Mouse (Mus musculus) liver, embryonic 15.5 days (tissue): ENCODE measurements around the gene Pold1. TPM values are rescaled to one million over a fixed set of nuclear protein-coding genes. Genes with fewer than 3 reads are reported as not detected.

Experiments
- ATAC-seq: fragments of 200-750 bp; cut with Nextera tagmentation; 2 replicates; pipeline ENCODE4 v1.8.0; 2017; ENCODE audit warnings: moderate number of reproducible peaks, mild to moderate bottlenecking, moderate library complexity; ENCODE audit not compliant: insufficient read depth
- H3K27ac ChIP-seq: fragments of 300-500 bp; sonication (generic); replicated peaks from 2 replicates; pipeline ENCODE4 v1.5.1; 2015; ENCODE audit warnings: mild to moderate bottlenecking, inconsistent platforms
- H3K27me3 ChIP-seq: fragments of 300-500 bp; sonication (generic); 2 replicates; pipeline ENCODE4 v1.6.1; 2015; ENCODE audit warnings: mild to moderate bottlenecking, inconsistent platforms
- H3K36me3 ChIP-seq: fragments of 300-500 bp; sonication (generic); replicated peaks from 2 replicates; pipeline ENCODE4 v1.6.1; 2015; ENCODE audit warnings: moderate library complexity, mild to moderate bottlenecking, inconsistent platforms
- H3K4me1 ChIP-seq: fragments of 300-500 bp; sonication (generic); replicated peaks from 2 replicates; pipeline ENCODE4 v1.6.1; 2015; ENCODE audit warnings: inconsistent platforms
- H3K4me2 ChIP-seq: fragments of 300-500 bp; sonication (generic); 2 replicates; pipeline ENCODE4 v1.6.1; 2015; ENCODE audit warnings: moderate library complexity, mild to moderate bottlenecking, inconsistent platforms
- H3K4me3 ChIP-seq: fragments of 300-500 bp; sonication (generic); replicated peaks from 2 replicates; pipeline ENCODE4 v1.5.1; 2015; ENCODE audit warnings: mild to moderate bottlenecking, inconsistent platforms
- H3K9ac ChIP-seq: fragments of 300-500 bp; sonication (generic); 2 replicates; pipeline ENCODE4 v1.6.1; 2015; ENCODE audit warnings: moderate library complexity, mild to moderate bottlenecking, inconsistent platforms
- H3K9me3 ChIP-seq: fragments of 300-500 bp; sonication (generic); replicated peaks from 2 replicates; pipeline ENCODE4 v1.6.1; 2016; ENCODE audit warnings: inconsistent platforms
- WGBS: fragments of 180-500 bp; shearing (Covaris S2); methylation state at CpG from one replicate; pipeline ENCODE4 v1.1.7; 2015; ENCODE audit warnings: mixed read lengths; ENCODE audit not compliant: insufficient replicate concordance; 5-methylcytosine and 5-hydroxymethylcytosine counted together
- polyA plus RNA-seq: library from polyadenylated mRNA; unstranded; fragments of >200 nt; fragmentation: Nextera tagmentation; extraction: Ambion mirVana; gene quantifications from 2 replicates; pipeline ENCODE4 v1.2.1, GENCODE M21; 2015

Gene Pold1
- polyA plus RNA-seq, 1 experiment from 2014 or later = 51.9 TPM

DNA sequence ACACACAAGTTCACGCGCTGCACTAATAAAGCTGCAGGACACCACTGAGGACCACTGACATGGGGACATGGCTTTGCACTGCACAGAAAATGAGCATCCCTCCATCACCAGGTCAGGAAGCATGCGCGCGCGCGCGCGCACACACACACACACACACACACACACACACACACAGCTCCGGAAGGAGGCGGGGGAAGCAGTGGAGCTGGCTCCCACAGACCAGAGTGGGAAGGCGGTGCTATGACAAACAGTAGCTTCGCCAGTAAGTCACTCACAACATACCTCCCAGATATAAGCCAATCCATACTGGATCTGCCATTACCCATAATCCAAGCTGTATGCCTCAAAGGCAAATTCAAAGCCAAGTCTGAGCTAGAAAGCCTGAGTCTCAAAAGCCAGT is 1.6 kb downstream of the Pold1 start:
- Histone ChIP-seq H3K27ac (no peak overlapping the region; the same call in 1 of the 2 replicates), H3K4me2 (peak overlapping the region; percentile 88), H3K4me1 (peaks cover 23% of the 10 kb centered on the region), H3K27me3 (no peaks in the 10 kb centered on the region), H3K9ac (peak overlapping the region; percentile 73), H3K4me3 (peak overlapping the region; percentile 75), H3K36me3 (peaks cover 68% of the 10 kb centered on the region), H3K9me3 (no peaks in the 10 kb centered on the region)
- 89% methylated on average over 13 of the region's 13 CpGs for WGBS
- ATAC-seq = no peak

DNA sequence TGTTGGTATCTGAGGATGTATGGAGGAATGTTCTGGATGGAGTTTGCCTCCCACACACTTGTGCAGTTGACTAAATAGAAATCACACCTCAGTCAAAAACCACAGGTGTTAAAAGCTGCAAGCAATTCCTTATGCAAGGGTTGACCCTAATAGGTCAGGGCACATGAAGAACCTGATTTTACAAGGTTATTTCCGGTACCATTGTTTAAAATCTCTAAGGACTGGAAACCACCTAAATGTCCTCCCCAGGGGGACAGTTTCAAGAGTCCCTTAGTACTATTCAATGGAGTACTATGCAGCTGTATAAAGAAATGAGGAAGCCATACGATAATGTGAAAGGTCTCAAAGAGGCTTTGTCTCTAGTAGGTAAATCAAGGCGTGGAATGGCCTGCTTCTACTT is 2.4 kb downstream of the Pold1 start:
- Histone ChIP-seq H3K27me3 (no peaks in the 10 kb centered on the region), H3K4me3 (no peak overlapping the region), H3K4me2 (no peak overlapping the region), H3K9ac (no peak overlapping the region), H3K4me1 (peaks cover 23% of the 10 kb centered on the region), H3K9me3 (no peaks in the 10 kb centered on the region), H3K36me3 (peaks cover 68% of the 10 kb centered on the region), H3K27ac (no peak overlapping the region)
- ATAC-seq = no peak
- WGBS = 92% methylated on average over 3 of the region's 3 CpGs

DNA sequence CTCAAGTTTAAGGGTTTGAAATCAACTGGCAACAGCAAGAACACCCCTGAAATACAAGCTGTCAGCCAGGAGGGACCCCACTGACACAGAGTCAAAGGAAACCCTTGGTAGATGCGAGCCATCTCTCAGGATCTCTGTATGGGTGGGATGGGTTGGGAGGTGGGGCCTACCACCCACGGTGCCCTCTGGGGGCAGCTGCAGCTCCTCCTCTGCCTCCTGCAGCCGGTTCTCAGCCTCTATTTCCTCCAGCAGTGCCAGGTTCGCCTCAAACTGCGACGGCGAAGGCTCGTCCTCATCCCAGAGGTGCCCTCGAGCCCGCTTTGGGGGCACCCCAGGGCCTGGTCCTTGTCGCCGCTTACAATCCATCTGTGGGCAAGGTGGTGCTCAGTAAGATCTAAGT is 5.6 kb downstream of the Pold1 start:
- peaks cover 16% of the 10 kb centered on the region for H3K4me1 ChIP-seq
- H3K36me3 ChIP-seq = peaks cover 79% of the 10 kb centered on the region
- H3K9ac ChIP-seq = no peak overlapping the region
- H3K9me3 ChIP-seq = no peaks in the 10 kb centered on the region
- H3K27me3 ChIP-seq = no peaks in the 10 kb centered on the region
- no peak for ATAC-seq
- H3K27ac ChIP-seq = no peak overlapping the region
- no peak overlapping the region for H3K4me2 ChIP-seq
- no peak overlapping the region for H3K4me3 ChIP-seq
- 85% methylated on average over 12 of the region's 12 CpGs for whole genome bisulfite sequencing

DNA sequence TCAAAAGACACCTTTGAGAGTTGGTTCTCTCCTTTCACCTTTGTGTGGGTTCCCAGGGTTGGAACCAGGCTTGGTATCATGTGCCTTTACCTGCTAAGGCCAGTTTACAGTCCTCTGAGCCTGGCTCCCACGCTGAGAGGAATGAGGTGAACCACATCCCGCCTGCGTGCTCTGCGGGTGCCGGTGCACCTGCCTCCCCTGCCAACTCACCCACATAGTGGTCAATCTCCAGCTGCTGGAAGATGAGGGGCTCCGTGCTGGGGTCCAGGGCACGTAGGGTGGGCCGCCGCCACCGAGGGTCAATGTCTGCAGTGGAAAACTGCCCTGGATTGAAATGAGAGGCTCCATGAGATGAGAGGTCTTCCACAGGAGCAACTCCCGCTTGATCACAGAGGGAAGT is 6.1 kb downstream of the Pold1 start:
- Histone ChIP-seq H3K4me3 (no peak overlapping the region), H3K4me2 (no peak overlapping the region), H3K27ac (no peak overlapping the region), H3K9ac (no peak overlapping the region), H3K4me1 (peaks cover 10% of the 10 kb centered on the region), H3K27me3 (no peaks in the 10 kb centered on the region), H3K9me3 (no peaks in the 10 kb centered on the region), H3K36me3 (peaks cover 85% of the 10 kb centered on the region)
- 84% methylated on average over 11 of the region's 11 CpGs for WGBS
- ATAC-seq = no peak

DNA sequence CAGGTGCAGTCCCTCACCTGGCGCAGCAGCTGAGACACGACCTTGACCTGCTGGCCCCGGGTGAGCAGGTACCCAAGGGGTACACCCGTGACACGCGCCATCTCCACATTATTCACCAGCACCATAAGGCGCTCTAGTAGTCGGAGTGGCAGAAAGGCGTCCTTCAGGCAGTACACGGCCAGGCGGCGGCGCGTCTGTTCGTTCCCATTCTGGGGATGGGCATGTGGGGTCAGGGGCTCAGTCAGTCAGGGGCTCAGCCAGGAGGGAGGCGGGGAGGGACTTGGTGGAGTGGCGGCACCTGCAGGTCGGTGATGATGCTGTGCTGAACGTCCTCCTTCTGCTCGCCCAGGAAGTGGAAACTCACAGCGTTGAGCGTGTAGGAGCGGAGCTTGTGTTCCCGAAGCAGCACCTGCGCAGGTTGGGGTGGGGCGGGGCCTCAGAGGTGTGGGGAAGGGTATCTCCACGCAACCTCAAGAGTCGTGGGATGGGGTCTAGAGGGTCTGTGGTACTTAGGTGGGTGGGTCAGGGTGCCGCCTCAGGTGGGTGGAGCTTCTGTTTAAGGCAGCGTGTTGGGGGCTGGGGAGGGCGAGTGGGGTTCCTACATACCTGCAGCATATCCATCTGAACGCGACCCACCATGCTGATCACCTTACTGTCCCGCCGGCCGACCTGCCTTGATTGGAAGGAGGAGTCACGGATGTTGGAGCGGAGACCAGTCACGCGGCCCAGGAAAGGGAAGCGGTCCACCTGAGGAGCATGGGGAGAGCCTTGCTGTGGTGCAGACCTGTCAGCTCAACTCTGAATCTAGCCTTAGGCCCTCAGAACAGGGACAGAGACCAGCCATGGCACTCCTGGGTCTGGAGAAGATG is 9.7 kb downstream of the Pold1 start:
- ATAC-seq = no peak
- WGBS = 89% methylated on average over 41 of the region's 41 CpGs

DNA sequence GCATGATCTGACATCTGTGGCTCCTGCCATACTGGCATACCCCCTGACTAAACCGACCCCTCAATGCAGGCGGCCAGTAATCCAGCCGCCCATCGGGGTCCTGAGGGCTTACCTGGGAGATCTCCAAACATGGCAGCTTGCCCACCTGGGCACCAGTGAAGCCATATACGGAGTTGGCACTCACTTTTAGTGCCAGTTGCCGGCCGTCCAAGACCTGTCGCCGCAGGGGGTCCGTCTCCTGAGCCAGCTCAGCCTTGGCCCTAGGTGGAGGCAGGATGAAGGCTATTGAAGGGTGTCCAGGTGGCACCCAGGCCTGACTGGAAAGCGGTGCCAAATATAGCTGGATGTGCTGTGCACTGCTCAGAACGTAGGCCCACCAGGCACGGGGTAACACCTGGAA is 11.2 kb downstream of the Pold1 start:
- H3K9me3 ChIP-seq = no peaks in the 10 kb centered on the region
- H3K4me3 ChIP-seq = no peak overlapping the region
- H3K27ac ChIP-seq = no peak overlapping the region
- no peak for ATAC-seq
- peaks cover 100% of the 10 kb centered on the region for H3K36me3 ChIP-seq
- 0 out of 2 replicates have a peak, but pooled peaks cover 4% of the 10 kb centered on the region for H3K4me1 ChIP-seq
- 90% methylated on average over 13 of the region's 13 CpGs for WGBS
- H3K9ac ChIP-seq = no peak overlapping the region
- H3K4me2 ChIP-seq = no peak overlapping the region
- no peaks in the 10 kb centered on the region for H3K27me3 ChIP-seq

More for the DNA sequence above, 9.7 kb downstream of the Pold1 start:
- Histone ChIP-seq H3K27ac (no peak overlapping the region), H3K36me3 (peaks cover 99% of the 10 kb centered on the region), H3K4me3 (no peak overlapping the region), H3K9ac (no peak overlapping the region), H3K27me3 (no peaks in the 10 kb centered on the region), H3K4me1 (no peaks in the 10 kb centered on the region), H3K9me3 (no peaks in the 10 kb centered on the region), H3K4me2 (no peak overlapping the region)

DNA sequence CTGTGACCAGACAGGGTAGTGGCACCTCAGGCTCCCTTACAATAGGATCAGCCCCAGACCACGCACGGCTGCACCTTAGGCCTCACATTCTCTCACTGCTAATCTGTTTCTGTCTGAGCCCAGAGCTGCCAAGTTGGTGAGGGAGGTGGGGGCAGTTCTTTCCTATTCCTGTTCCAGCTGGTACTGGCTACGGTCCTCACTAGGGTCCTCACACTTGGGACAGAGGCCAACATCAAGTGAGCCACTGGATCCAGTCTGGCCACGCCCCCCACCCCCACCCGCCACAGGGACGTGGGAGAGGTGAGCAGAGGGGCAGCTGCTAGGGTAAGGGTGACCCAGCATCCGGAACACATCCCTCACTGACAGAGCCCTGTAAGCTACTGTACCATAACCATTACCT is 11.6 kb downstream of the Pold1 start:
- Histone ChIP-seq H3K4me2 (no peak overlapping the region), H3K27me3 (no peaks in the 10 kb centered on the region), H3K36me3 (peaks cover 100% of the 10 kb centered on the region), H3K9ac (no peak overlapping the region), H3K27ac (no peak overlapping the region), H3K4me3 (no peak overlapping the region), H3K4me1 (0 out of 2 replicates have a peak, but pooled peaks cover 4% of the 10 kb centered on the region), H3K9me3 (no peaks in the 10 kb centered on the region)
- no peak for ATAC-seq
- WGBS = 71% methylated on average over 7 of the region's 7 CpGs

DNA sequence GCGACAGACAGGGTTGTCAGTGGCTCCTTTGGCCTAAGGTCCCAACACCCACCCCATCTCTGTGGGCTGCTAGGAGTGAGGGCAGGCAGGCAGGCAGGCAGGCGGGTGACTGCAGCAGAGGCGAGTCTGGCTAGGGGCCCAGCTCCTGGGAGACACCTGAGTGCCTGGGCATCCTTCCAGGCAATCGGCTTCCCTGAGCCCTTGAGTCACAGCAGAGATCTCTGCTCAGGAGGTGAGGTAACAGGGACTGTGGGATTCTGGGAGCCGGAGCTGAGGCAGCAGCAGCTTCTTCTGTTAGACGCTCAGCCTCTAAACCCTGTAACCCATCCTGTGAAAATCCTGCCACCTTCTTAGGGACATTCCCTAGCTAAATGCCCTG is 12.1 kb downstream of the Pold1 start:
- no peak for ATAC-seq
- Histone ChIP-seq H3K27ac (no peak overlapping the region), H3K36me3 (peaks cover 96% of the 10 kb centered on the region), H3K27me3 (no peaks in the 10 kb centered on the region), H3K4me1 (0 out of 2 replicates have a peak, but pooled peaks cover 4% of the 10 kb centered on the region), H3K9me3 (no peaks in the 10 kb centered on the region), H3K4me2 (no peak overlapping the region), H3K9ac (no peak overlapping the region), H3K4me3 (no peak overlapping the region)
- WGBS = 77% methylated on average over 6 of the region's 6 CpGs

DNA sequence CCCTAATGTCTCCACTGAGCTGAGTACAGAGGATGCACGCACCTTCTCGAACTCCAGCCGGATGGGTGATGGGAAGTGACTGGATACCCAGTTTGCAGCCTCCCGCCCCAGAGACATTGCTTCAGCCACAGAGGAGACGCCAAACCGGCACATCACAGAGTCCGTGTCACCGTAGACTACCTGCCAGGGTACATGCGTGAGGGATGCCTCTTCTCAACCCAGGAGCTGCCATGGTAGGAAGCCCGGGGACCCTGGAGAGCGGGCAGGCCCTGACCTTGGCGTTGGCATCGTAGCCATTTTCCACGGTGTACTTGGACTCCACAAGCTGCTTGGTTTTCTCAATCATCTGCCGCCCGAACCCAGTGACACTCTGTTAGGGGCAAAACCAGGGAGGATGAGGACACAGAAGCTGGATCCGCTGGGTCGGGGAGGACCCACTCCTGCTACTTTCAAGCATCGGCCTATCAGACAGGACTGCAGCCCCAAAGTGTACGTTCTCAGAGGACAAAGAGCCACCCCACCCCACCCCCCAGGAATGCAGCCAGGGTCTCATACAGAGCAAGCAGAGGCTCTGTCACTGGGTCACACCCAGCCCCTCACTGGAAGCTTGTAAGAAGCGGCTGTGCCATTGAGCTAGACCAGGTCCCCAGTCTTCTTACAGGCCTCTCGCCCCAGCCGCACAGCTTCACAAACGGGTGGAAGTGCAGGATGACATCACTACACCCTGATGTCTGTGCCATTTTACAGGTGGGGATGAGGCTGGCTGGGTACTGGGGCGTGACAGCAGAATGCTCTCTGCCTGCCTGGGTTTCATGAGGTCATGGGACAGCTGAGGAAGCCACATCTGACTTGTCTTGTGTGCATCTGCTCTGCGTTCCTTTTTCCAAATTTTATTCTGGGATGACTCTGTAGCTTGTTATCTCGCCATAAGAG is 12.7 kb downstream of the Pold1 start:
- Histone ChIP-seq H3K4me2 (no peak overlapping the region), H3K9ac (no peak overlapping the region), H3K27ac (no peak overlapping the region), H3K36me3 (peaks cover 89% of the 10 kb centered on the region), H3K27me3 (no peaks in the 10 kb centered on the region), H3K4me3 (no peak overlapping the region), H3K9me3 (no peaks in the 10 kb centered on the region), H3K4me1 (0 out of 2 replicates have a peak, but pooled peaks cover 4% of the 10 kb centered on the region)
- ATAC-seq = no peak
- WGBS = 87% methylated on average over 27 of the region's 27 CpGs

DNA sequence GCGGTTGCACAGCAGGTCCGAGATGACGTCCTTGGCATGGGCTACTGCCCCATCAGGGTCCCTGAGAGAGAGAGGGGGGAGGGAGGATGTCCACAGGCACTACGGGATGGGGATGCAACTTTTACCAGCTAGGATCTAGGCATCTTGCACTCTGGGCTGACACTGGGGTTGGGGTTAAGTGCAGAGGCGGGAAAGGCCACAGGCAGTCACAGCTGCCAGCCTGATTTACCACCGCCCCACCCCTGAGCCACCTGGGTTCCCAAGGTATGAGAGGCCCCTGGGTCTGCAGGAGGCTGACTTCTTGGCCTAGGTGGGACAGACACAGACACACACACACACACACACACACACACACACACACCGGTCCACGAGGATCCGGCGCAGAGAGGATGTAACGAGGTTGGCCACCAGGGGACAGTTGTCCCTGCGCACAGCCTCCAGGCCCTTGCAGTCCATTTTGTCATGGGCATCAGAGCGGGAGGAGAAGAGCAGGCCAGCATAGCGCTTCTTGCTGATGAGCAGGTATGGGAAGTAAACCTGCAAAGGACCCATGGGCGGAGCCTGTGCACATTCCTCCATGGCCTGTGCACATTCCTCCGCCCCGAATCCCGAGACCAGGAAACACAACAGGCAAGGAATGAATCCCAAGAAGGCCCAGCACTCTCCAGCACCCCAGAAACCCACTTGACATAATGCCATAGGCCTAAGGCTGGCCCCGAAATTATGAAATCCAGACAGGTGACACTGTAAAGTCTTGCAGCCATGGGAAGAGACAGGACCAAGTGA is 13.8 kb downstream of the Pold1 start:
- H3K27me3 ChIP-seq = no peaks in the 10 kb centered on the region
- no peak overlapping the region for H3K27ac ChIP-seq
- no peaks in the 10 kb centered on the region for H3K9me3 ChIP-seq
- peaks cover 79% of the 10 kb centered on the region for H3K36me3 ChIP-seq
- ATAC-seq = no peak
- no peak overlapping the region for H3K4me3 ChIP-seq
- no peak overlapping the region for H3K4me2 ChIP-seq
- WGBS = 81% methylated on average over 19 of the region's 19 CpGs
- 0 out of 2 replicates have a peak, but pooled peaks cover 4% of the 10 kb centered on the region for H3K4me1 ChIP-seq
- H3K9ac ChIP-seq = no peak overlapping the region
